Mouse (Mus musculus) ES-E14 (cell line): ENCODE data around the gene Spink2.
"Not testable (repeated sequence)": the region's sequence is repeated elsewhere in the genome, so short reads cannot be mapped to it uniquely, and the experiment has no call there.

Experiments
- CHD2 ChIP-seq: IDR thresholded peaks from 2 replicates; pipeline ENCODE4 v1.6.1; 2014; ENCODE audit warnings: mild to moderate bottlenecking, low read depth, low read length, inconsistent platforms
- HCFC1 ChIP-seq: IDR thresholded peaks from 2 replicates; pipeline ENCODE4 v1.6.1; 2012; ENCODE audit warnings: low read length, inconsistent platforms, borderline replicate concordance; ENCODE audit not compliant: insufficient read depth
- ZC3H11A ChIP-seq: IDR thresholded peaks from 2 replicates; pipeline ENCODE4 v1.6.1; 2012; ENCODE audit warnings: low read depth, mild to moderate bottlenecking, inconsistent platforms, low read length, borderline replicate concordance
- ZNF384 ChIP-seq: IDR thresholded peaks from 2 replicates; pipeline ENCODE4 v1.6.1; 2012; ENCODE audit warnings: low read depth, low read length, inconsistent platforms

DNA sequence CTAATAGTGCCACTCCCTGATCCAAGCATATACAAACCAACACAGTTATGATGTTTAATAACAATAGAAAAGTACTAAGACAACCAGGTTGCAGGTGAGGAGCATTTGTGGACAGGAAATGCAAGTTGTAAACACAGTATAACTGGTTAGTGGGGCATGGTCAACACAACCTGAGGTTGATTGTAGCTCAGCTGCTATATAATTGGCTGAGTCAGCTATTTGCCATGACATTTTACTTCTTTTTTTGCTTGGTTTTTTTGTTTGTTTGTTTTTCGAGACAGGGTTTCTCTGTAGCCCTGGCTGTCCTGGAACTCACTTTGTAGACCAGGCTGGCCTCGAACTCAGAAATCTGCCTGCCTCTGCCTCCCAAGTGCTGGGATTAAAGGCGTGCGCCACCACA is 20.6 kb upstream of the Spink2 start:
- TF ChIP-seq HCFC1, CHD2, ZNF384, ZC3H11A: not testable (repeated sequence)
